Mouse (Mus musculus) gastrocnemius, postnatal 10 days (tissue): ENCODE measurements around the gene Lrrtm1. TPM values are rescaled to one million over a fixed set of nuclear protein-coding genes. Genes with fewer than 3 reads are reported as not detected.

Experiments used
- DNase-seq: peaks from one replicate; pipeline ENCODE4 v3.0.0; 2021; ENCODE audit warnings: mixed read lengths
- long read RNA-seq, 2 experiments: library from polyadenylated mRNA; stranded (forward); transcript quantifications; one replicate each; pipeline ENCODE4 v2.0.0; 2021
- total RNA-seq, 2 experiments: library from RNA; stranded (reverse); gene quantifications; 2 replicates each; pipeline ENCODE4 v1.2.3; 2021

Gene Lrrtm1
- total RNA-seq: under 1 TPM; 0.40 to 0.54 TPM
- long read RNA-seq, experiment 1, partial matches to known transcripts: 0 of 1 reads
- long read RNA-seq, experiment 1, other reads (novel, unspliced or antisense): 1 of 1 reads
- long read RNA-seq, experiment 2, partial matches to known transcripts: 0 of 2 reads
- long read RNA-seq, experiment 2, other reads (novel, unspliced or antisense): 1 of 2 reads

- peak; percentile 13 for DNase-seq
Observed at GRCm38 (mm10) chr6:77242601-77243406, at the start of gene Lrrtm1. Lrrtm1 (plus strand) TSS chr6:77242689.

DNA sequence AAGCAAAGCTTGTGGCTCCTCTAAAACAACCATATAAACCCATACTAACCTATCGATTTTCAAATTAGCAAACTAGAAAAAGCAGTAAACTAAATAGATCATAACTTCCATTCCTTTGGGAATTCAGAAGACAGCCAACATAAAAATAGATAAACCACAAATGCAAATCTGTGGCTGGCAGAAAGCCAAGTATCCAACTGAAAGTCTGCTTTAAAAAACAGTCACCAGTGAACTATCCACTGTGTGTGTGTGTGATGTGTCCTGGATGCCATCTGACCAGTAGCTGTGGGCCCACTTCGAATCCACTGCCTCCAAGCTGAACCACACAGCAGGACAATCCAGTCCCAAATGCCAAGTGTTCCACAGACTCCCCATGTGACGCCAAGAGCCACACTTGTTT, 45.8 kb upstream of the Lrrtm1 start:
- no peak for DNase-seq

DNA sequence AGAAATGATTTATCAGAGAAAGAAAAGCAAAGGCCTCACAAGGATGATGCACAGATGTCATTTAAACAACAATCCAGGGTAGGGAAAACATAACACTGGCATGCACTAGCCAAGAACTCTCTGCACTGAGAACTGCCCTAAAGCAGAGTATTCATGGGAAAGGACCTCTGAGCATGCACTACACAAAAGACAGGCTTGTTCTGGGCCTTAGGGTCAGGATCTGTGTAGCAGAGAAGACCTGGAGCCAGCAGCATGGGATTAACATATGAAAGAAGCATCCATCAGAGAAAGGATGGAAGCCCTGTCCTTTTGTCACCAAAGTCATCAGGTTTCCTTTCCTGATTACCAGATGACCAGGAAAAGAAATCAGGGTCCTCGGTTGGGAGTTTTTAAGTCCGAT, 43.1 kb upstream of the Lrrtm1 start:
- DNase-seq: no peak

DNA sequence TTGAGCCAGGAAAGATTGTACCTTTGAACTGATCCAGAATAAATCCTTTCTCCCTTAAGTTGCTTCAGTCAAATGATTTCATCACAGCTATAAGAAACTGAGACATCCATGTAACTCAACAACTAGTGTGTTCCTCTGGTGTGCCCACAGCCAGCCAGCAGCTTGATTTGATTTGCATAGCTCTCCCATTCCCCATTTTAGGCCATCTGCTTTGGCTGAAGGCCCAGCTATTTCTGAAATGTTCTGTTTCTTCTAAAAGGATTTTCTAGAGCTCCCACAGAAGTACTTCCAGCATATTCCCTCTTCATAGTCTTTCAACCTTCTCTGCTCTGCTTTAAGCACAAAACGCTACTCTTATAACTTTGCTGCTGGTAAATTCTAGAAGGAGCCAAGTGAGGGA, 33.3 kb upstream of the Lrrtm1 start:
- DNase-seq: no peak

GRCm38 (mm10) chr6:77209929-77210328, 32.6 kb upstream of the Lrrtm1 start:
- DNase-seq: no peak

DNA sequence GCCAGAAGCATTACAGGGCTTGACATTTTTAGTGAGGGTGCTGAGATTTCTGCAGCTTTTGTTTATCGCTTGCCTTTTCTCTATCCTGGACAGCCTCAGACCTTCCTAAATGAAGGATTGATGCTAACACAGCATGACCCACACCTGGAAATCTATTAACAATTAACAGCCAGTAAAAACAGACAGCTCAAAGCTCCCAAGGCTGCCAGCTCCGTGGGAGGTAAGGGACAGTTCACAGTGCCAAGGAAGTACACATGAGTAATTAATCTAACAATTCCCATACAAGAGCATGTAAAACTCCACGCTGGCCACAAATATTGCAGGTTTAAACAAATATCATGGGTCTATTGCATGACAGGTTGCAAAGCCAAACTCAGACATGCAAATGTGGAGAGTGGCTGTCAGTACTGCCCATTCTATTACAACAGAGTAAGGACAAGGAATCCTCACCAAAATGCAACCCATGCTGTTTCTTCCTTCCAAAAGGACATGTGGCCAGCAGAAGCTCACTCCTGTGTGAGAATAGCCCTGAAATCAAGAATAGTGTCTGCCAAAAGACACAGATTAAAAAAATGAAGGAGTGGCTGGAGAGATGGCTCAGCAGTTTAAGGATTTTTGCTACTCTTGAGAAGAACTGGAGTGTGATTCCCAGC, 28.6 kb upstream of the Lrrtm1 start:
- no peak for DNase-seq

DNA sequence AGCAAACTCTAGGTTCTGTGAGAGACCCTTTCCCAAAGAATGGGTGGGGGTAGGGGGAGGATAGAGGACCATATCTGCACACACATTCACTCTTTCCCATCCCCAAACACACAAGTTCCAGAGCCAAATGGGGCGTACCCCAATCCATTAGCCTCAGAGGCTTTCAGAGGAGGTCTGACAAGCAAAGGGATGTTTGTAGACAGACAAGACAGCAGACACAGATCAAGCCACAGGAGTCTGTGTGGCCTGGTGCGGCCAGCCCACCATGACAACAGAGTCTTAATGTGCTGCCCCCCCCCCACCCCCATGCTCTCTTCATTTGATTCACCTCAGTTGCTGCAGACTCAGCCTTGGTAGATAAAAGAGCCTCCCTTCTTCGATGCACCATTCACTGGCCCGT, 27.2 kb upstream of the Lrrtm1 start:
- DNase-seq: no peak

GRCm38 (mm10) chr6:77218875-77219274, 23.6 kb upstream of the Lrrtm1 start:
- no peak for DNase-seq

- DNase-seq: no peak
Observed at GRCm38 (mm10) chr6:77220776-77221175, 21.7 kb upstream of the Lrrtm1 start.

GRCm38 (mm10) chr6:77222849-77223638, 19.4 kb upstream of the Lrrtm1 start:
- no peak for DNase-seq

DNA sequence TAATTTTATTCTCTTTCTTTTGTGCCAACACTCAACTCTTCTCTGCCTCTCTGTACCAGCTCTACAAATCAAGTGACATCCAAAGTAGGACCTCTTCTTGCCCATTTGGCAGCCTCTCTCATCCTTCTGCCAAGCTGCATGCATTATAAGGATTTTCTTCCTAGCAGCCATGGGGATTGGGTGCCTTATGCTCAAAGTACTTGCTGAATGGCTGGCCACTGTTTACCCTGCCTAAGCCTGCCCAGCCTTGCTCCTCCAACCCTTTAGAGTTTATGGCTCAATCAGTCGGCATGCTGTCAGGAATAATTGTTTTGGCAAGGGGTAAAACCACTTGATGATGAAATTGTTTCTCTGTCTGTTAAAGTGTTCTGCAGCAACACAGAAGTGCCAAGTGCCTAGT, 2.1 kb upstream of the Lrrtm1 start:
- DNase-seq: no peak

DNA sequence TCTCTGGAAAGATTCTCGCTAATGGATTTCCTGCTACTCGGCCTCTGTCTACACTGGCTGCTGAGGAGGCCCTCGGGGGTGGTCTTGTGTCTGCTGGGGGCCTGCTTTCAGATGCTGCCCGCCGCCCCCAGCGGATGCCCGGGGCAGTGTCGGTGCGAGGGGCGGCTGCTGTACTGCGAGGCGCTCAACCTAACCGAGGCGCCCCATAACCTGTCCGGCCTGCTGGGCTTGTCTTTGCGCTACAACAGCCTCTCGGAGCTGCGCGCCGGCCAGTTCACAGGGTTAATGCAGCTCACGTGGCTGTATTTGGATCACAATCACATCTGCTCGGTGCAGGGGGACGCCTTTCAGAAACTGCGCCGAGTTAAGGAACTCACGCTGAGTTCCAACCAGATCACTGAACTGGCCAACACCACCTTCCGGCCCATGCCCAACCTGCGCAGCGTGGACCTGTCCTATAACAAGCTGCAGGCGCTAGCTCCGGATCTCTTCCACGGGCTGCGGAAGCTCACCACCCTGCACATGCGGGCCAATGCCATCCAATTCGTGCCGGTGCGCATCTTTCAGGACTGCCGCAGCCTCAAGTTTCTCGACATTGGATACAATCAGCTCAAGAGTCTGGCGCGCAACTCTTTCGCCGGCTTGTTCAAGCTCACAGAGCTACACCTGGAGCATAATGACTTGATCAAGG, 1.2 kb downstream of the Lrrtm1 start:
- DNase-seq: peak; percentile 2

DNA sequence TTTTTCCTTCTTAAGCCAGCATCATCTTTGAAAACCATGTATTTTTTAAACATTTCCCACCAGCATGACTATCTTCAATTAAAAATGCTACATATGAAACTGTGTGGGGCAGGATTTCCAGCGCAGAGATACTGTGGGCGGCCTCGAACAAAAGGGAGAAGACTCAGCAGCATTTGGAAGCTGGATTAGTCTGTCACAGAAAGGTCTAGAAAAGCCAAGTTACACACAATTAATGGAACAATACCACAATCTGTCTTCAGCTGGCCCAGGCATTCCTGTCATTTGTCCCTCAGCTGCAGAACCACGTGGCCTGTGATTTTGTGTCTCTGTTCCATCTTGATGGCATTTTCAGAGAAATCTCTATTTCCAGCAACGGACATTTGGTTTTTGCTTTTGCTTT, 11.0 kb downstream of the Lrrtm1 start:
- no peak for DNase-seq

DNA sequence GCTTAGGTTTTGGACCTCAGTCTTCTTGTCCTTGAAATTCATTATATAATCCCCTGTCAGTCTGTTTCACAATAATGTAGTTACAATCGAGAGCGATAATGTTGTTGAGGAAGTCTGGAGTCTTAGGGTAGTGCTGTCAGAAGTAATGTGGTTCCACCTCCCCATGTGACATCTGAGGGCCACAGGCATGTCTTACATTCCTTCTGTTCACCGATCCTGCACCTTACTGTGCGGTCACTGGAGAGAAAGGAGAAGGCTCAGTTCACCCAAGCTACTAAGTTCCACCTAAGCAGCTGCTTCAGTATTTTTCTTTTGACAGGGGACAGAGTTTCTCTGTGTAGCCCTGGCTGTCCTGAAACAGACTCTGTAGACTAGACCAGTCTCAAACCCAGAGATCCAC, 13.9 kb downstream of the Lrrtm1 start:
- no peak for DNase-seq

DNA sequence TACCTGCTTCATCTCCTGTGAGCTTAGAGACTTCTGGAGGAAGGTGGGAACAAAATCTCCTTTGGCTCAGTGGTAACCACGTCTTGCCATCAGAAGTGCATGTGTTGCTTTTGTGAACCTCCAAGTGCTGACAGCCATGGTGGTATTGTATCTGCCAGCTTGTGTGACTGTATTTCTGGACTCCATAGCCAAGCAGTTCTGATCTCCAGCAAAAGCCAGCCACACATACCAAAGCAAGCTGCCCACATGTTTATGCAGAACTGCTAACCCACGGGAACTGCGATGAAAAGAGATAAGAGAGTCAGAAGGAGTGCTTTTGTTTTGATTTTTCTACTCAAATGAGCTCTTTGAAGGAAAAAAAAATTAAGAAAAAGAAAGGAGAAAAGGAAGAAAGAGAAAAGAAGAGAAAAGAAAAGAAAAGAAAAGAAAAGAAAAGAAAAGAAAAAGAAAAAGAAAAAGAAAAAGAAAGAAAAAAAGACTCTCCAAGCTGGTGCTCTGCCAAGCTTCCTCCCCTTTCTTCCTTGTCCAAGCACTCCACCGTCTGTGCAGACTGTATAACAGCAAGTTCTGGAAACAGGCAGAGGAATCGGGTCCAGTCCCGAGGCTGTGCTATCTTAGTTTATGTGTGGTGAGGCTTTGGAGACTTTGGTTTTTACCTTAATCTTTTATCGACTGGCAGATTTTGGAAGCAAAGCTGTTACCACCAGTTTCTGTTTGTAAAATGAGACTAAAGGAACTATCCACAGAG, 15.0 kb downstream of the Lrrtm1 start:
- DNase-seq: peak; percentile 6

- no peak for DNase-seq
Observed at GRCm38 (mm10) chr6:77265163-77265562, 22.7 kb downstream of the Lrrtm1 start.

DNA sequence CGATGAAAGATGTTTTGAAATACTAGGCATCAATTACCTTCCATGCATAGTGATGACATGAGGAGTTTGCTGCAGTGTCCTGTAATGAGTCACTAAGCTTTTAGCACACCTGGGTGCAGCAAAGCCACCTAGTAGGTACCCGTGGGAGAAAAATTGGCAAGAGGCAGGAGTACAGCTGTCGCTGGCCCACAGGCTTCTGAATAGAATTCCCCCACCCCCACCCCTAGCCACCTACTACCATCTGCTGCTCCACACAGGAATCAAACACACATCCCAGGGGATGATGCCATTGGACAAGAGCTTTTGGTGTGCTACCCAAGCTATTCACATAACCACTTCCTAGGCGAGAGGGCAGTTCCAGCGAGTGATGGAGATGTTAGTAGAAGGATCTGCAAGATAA, 36.3 kb downstream of the Lrrtm1 start:
- DNase-seq: no peak

- no peak for DNase-seq
Observed at GRCm38 (mm10) chr6:77286317-77286716, 43.8 kb downstream of the Lrrtm1 start.

- DNase-seq: no peak
Observed at GRCm38 (mm10) chr6:77288402-77288801, 45.9 kb downstream of the Lrrtm1 start.

- DNase-seq: no peak
Observed at GRCm38 (mm10) chr6:77291415-77291814, 48.9 kb downstream of the Lrrtm1 start.

DNA sequence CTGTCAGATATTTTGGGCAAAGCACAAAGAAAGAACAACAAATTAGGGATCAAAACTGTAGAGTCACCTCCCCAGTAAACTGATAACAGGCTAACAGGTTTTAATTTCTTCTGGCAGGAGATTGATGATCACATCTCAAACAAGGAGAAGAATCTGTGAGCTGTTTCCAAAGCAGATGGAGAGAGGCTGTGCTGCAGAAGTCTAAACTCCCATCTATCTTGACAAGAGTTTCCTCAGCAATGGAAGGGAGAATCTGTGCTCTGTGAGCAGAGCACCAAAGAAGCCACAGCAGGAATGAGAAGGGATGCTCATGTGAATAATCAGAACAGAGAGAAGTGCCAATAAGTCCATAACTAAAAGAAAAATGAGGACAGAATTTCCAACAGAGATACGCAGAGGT, 58.8 kb downstream of the Lrrtm1 start:
- no peak for DNase-seq
